Mouse (Mus musculus) forebrain, embryonic 11.5 days (tissue): ENCODE results near the gene Oat. TPM values are rescaled to one million over a fixed set of nuclear protein-coding genes. Genes with fewer than 3 reads are reported as not detected.

ENCODE experiments used
- ATAC-seq: fragments of 200-750 bp; cut with Nextera tagmentation; replicated peaks from 2 replicates; pipeline ENCODE4 v1.8.0; 2017; ENCODE audit warnings: moderate TSS enrichment; ENCODE audit not compliant: low FRiP score
- DNase-seq: peaks from one replicate; pipeline ENCODE4 v3.0.0-alpha.2; 2017; ENCODE audit warnings: low spot score
- H3K27ac ChIP-seq: fragments of 300-500 bp; sonication (generic); 2 replicates; pipeline ENCODE4 v1.5.1; 2014; ENCODE audit warnings: low read depth, low read length
- H3K27me3 ChIP-seq: fragments of 300-500 bp; sonication (generic); 2 replicates; pipeline ENCODE4 v1.6.1; 2014; ENCODE audit warnings: mild to moderate bottlenecking, low read length, mixed read lengths; ENCODE audit not compliant: control insufficient read depth, insufficient read depth
- H3K36me3 ChIP-seq: fragments of 300-500 bp; sonication (generic); 2 replicates; pipeline ENCODE4 v1.6.1; 2014; ENCODE audit warnings: mild to moderate bottlenecking, low read length, moderate library complexity, mixed read lengths; ENCODE audit not compliant: control insufficient read depth, insufficient read depth
- H3K4me1 ChIP-seq: fragments of 300-500 bp; sonication (generic); replicated peaks from 2 replicates; pipeline ENCODE4 v1.6.1; 2014; ENCODE audit warnings: low read length, mixed read lengths; ENCODE audit not compliant: control insufficient read depth, insufficient read depth
- H3K4me2 ChIP-seq: fragments of 300-500 bp; sonication (generic); 2 replicates; pipeline ENCODE4 v1.6.1; 2014; ENCODE audit warnings: low read depth, mild to moderate bottlenecking, low read length, moderate library complexity, mixed read lengths; ENCODE audit not compliant: severe bottlenecking
- H3K4me3 ChIP-seq: fragments of 300-500 bp; sonication (generic); 2 replicates; pipeline ENCODE4 v1.5.1; 2014; ENCODE audit warnings: low read depth, low read length
- H3K9ac ChIP-seq: fragments of 300-500 bp; sonication (generic); 2 replicates; pipeline ENCODE4 v1.6.1; 2014; ENCODE audit warnings: low read length
- H3K9me3 ChIP-seq: fragments of 300-500 bp; sonication (generic); 2 replicates; pipeline ENCODE4 v1.6.1; 2016; ENCODE audit warnings: low read length, mixed read lengths; ENCODE audit not compliant: control insufficient read depth
- WGBS: fragments of 180-500 bp; shearing (Covaris S2); extraction: QIAGEN DNeasy Blood & Tissue Kit; methylation state at CpG from one replicate; pipeline ENCODE4 v1.1.7; 2014; 5-methylcytosine and 5-hydroxymethylcytosine counted together
- polyA plus RNA-seq: library from polyadenylated mRNA; unstranded; fragments of >200 nt; fragmentation: Nextera tagmentation; extraction: Ambion mirVana; gene quantifications from 2 replicates; pipeline ENCODE4 v1.2.1, GENCODE M21; 2014

Oat gene
- polyA plus RNA-seq, 1 experiment from 2014 or later = 134 TPM

GRCm38 (mm10) chr7:132547126-132547525, 29.1 kb downstream of the Oat start:
- H3K4me1 ChIP-seq = 0 out of 2 replicates have a peak, but pooled peaks cover 2% of the 10 kb centered on the region
- WGBS = 77% methylated on average over 3 of the region's 3 CpGs

GRCm38 (mm10) chr7:132542427-132542826, 33.8 kb downstream of the Oat start:
- Histone ChIP-seq H3K4me2 (no peak overlapping the region), H3K4me3 (no peak overlapping the region), H3K9me3 (no peaks in the 10 kb centered on the region), H3K36me3 (no peaks in the 10 kb centered on the region), H3K27me3 (no peaks in the 10 kb centered on the region), H3K9ac (no peak overlapping the region), H3K4me1 (no peaks in the 10 kb centered on the region), H3K27ac (no peak overlapping the region)
- 90% methylated on average over 4 of the region's 4 CpGs for WGBS
- ATAC-seq (no peak), DNase-seq (no peak)

More at GRCm38 (mm10) chr7:132547126-132547525, 29.1 kb downstream of the Oat start:
- Histone ChIP-seq H3K4me3 (no peak overlapping the region), H3K27me3 (no peaks in the 10 kb centered on the region), H3K9ac (no peak overlapping the region), H3K36me3 (no peaks in the 10 kb centered on the region), H3K9me3 (no peaks in the 10 kb centered on the region), H3K4me2 (no peak overlapping the region), H3K27ac (no peak overlapping the region)
- no peak for DNase-seq
- no peak for ATAC-seq

- H3K27ac ChIP-seq = no peak overlapping the region
These were observed 34.6 kb downstream of the Oat start for GRCm38 (mm10) chr7:132541566-132541965.

GRCm38 (mm10) chr7:132540597-132540996, 35.6 kb downstream of the Oat start:
- no peak overlapping the region for H3K4me2 ChIP-seq
- no peak overlapping the region for H3K27ac ChIP-seq
- no peaks in the 10 kb centered on the region for H3K27me3 ChIP-seq
- H3K9me3 ChIP-seq = no peaks in the 10 kb centered on the region
- H3K36me3 ChIP-seq = no peaks in the 10 kb centered on the region
- no peak overlapping the region for H3K4me3 ChIP-seq
- DNase-seq (no peak), ATAC-seq (no peak)
- no peak overlapping the region for H3K9ac ChIP-seq
- no peaks in the 10 kb centered on the region for H3K4me1 ChIP-seq
- WGBS = 88% methylated on average over 4 of the region's 4 CpGs

More at GRCm38 (mm10) chr7:132541566-132541965, 34.6 kb downstream of the Oat start:
- Histone ChIP-seq H3K9ac (no peak overlapping the region), H3K4me3 (no peak overlapping the region), H3K27me3 (no peaks in the 10 kb centered on the region), H3K4me1 (no peaks in the 10 kb centered on the region), H3K4me2 (no peak overlapping the region), H3K9me3 (no peaks in the 10 kb centered on the region), H3K36me3 (no peaks in the 10 kb centered on the region)
- WGBS = 80% methylated on average over 3 of the region's 3 CpGs
- DNase-seq (no peak), ATAC-seq (no peak)

- Histone ChIP-seq H3K9ac (no peak overlapping the region), H3K36me3 (no peaks in the 10 kb centered on the region), H3K27ac (no peak overlapping the region), H3K4me3 (no peak overlapping the region), H3K9me3 (no peaks in the 10 kb centered on the region), H3K4me2 (no peak overlapping the region), H3K27me3 (no peaks in the 10 kb centered on the region), H3K4me1 (no peaks in the 10 kb centered on the region)
- ATAC-seq (no peak), DNase-seq (no peak)
- 66% methylated on average over 3 of the region's 3 CpGs for WGBS
These were observed 47.0 kb downstream of the Oat start for GRCm38 (mm10) chr7:132529206-132529605.

GRCm38 (mm10) chr7:132513419-132513982, 62.7 kb downstream of the Oat start:
- 89% methylated on average over 7 of the region's 7 CpGs for WGBS
- no peak overlapping the region for H3K27ac ChIP-seq

GRCm38 (mm10) chr7:132509110-132509509, 67.1 kb downstream of the Oat start:
- WGBS = 84% methylated on average over 2 of the region's 2 CpGs
- no peak for ATAC-seq

More at GRCm38 (mm10) chr7:132513419-132513982, 62.7 kb downstream of the Oat start:
- no peaks in the 10 kb centered on the region for H3K36me3 ChIP-seq
- no peak overlapping the region for H3K4me2 ChIP-seq
- no peaks in the 10 kb centered on the region for H3K27me3 ChIP-seq
- DNase-seq = no peak
- no peaks in the 10 kb centered on the region for H3K4me1 ChIP-seq
- H3K9ac ChIP-seq = no peak overlapping the region
- H3K9me3 ChIP-seq = no peaks in the 10 kb centered on the region
- no peak for ATAC-seq
- H3K4me3 ChIP-seq = no peak overlapping the region

More at GRCm38 (mm10) chr7:132509110-132509509, 67.1 kb downstream of the Oat start:
- H3K27ac ChIP-seq = no peak overlapping the region
- H3K4me2 ChIP-seq = no peak overlapping the region
- H3K4me1 ChIP-seq = no peaks in the 10 kb centered on the region
- no peak overlapping the region for H3K9ac ChIP-seq
- H3K9me3 ChIP-seq = no peaks in the 10 kb centered on the region
- no peaks in the 10 kb centered on the region for H3K36me3 ChIP-seq
- no peaks in the 10 kb centered on the region for H3K27me3 ChIP-seq
- H3K4me3 ChIP-seq = no peak overlapping the region
- DNase-seq = no peak

Other genes starting within 250 kb of the Oat start
- gene Nkx1-2, start 23.2 kb upstream of the Oat start, polyA plus RNA-seq = 0.36 TPM in 1 of 2 replicates, not detected in the other
- gene Lhpp, start 34.2 kb upstream of the Oat start, polyA plus RNA-seq = 12.7 and 15.1 TPM in 2 replicates
- 44.3 and 45.5 TPM in 2 replicates for gene Fam53b, start 237.5 kb upstream of the Oat start, polyA plus RNA-seq